Mouse (Mus musculus): ENCODE results near the gene Tysnd1. TPM values are rescaled to one million over a fixed set of nuclear protein-coding genes. Genes with fewer than 3 reads are reported as not detected.

The Tysnd1 gene
- polyA plus RNA-seq (2015; fragmentation: Nextera tagmentation; extraction: Ambion mirVana), result 19.1 and 19.2 TPM in 2 replicates

GRCm38 (mm10) chr10:61694870-61695670 lies at the start of gene Tysnd1:
Tysnd1 (plus strand) TSS chr10:61695514.
- peaks cover 62% of the 10 kb centered on the region for H3K36me3 ChIP-seq
- no peaks in the 10 kb centered on the region for H3K27me3 ChIP-seq (replicated peaks)
- peaks cover 17% of the 10 kb centered on the region for H3K4me1 ChIP-seq
- H3K9me3 ChIP-seq, result no peaks in the 10 kb centered on the region
- under 1% methylated on average over 42 of the region's 42 CpGs for WGBS
- peak; percentile 86 for ATAC-seq (ENCODE audit: extremely low read depth, insufficient number of reproducible peaks, low FRiP score, low TSS enrichment)
- peak within 1 kb of the TSS; percentile 98 for H3K4me3 ChIP-seq
- H3K9ac ChIP-seq, result peak within 1 kb of the TSS; percentile 88
- H3K27ac ChIP-seq (replicated peaks), result peak within 1 kb of the TSS; percentile 50; the same call in 1 of the 2 replicates
- H3K4me2 ChIP-seq, result peak within 1 kb of the TSS; percentile 100

GRCm38 (mm10) chr10:61646557-61646956 lies 48.8 kb upstream of the Tysnd1 start:
- H3K9ac ChIP-seq, result no peak overlapping the region
- peaks cover 13% of the 10 kb centered on the region for H3K4me1 ChIP-seq
- H3K27me3 ChIP-seq (replicated peaks), result no peaks in the 10 kb centered on the region
- H3K36me3 ChIP-seq, result peaks cover 1% of the 10 kb centered on the region; the same call in 1 of the 2 replicates
- WGBS, result 53% methylated on average over 7 of the region's 7 CpGs
- ATAC-seq (ENCODE audit: extremely low read depth, insufficient number of reproducible peaks, low FRiP score, low TSS enrichment), result no peak
- H3K27ac ChIP-seq (replicated peaks), result no peak overlapping the region
- H3K4me2 ChIP-seq, result no peak overlapping the region
- H3K4me3 ChIP-seq, result no peak overlapping the region
- H3K9me3 ChIP-seq, result no peaks in the 10 kb centered on the region

- H3K27ac ChIP-seq (replicated peaks), result peak within 1 kb of the TSS; percentile 75
- H3K27me3 ChIP-seq (replicated peaks), result no peaks in the 10 kb centered on the region
- H3K4me1 ChIP-seq, result peaks cover 13% of the 10 kb centered on the region
- peak within 1 kb of the TSS; percentile 89 for H3K9ac ChIP-seq
- 2% methylated on average over 47 of the region's 50 CpGs for WGBS
- H3K36me3 ChIP-seq, result peaks cover 15% of the 10 kb centered on the region
- peak within 1 kb of the TSS; percentile 78 for H3K4me3 ChIP-seq
- peak within 1 kb of the TSS; percentile 96 for H3K4me2 ChIP-seq
- no peaks in the 10 kb centered on the region for H3K9me3 ChIP-seq
- peak; percentile 98 for ATAC-seq (ENCODE audit: extremely low read depth, insufficient number of reproducible peaks, low FRiP score, low TSS enrichment)
These were observed 47.3 kb upstream of the Tysnd1 start, which contains the start of gene Ppa1 for GRCm38 (mm10) chr10:61647790-61648736. Ppa1 (plus strand) TSS chr10:61648552.

- Histone ChIP-seq H3K27me3 (replicated peaks) (no peaks in the 10 kb centered on the region), H3K4me3 (peak overlapping the region; percentile 78), H3K4me2 (peak overlapping the region; percentile 96), H3K27ac (replicated peaks) (peak overlapping the region; percentile 75), H3K4me1 (peaks cover 13% of the 10 kb centered on the region), H3K9me3 (no peaks in the 10 kb centered on the region), H3K9ac (peak overlapping the region; percentile 89), H3K36me3 (peaks cover 24% of the 10 kb centered on the region)
- ATAC-seq (ENCODE audit: extremely low read depth, insufficient number of reproducible peaks, low FRiP score, low TSS enrichment), result peak; percentile 54; the same call in 1 of the 2 replicates
- WGBS, result 1% methylated on average over 49 of the region's 49 CpGs
These were observed 46.3 kb upstream of the Tysnd1 start for GRCm38 (mm10) chr10:61648737-61649645.

- 90% methylated on average over 4 of the region's 4 CpGs for WGBS
- ATAC-seq (ENCODE audit: extremely low read depth, insufficient number of reproducible peaks, low FRiP score, low TSS enrichment), result no peak
These were observed 41.2 kb upstream of the Tysnd1 start for GRCm38 (mm10) chr10:61654105-61654504.

GRCm38 (mm10) chr10:61654691-61655090 lies 40.6 kb upstream of the Tysnd1 start:
- no peaks in the 10 kb centered on the region for H3K27me3 ChIP-seq (replicated peaks)
- H3K4me3 ChIP-seq, result no peak overlapping the region
- no peak overlapping the region for H3K27ac ChIP-seq (replicated peaks)
- no peaks in the 10 kb centered on the region for H3K9me3 ChIP-seq
- no peak overlapping the region for H3K4me2 ChIP-seq
- no peaks in the 10 kb centered on the region for H3K4me1 ChIP-seq
- ATAC-seq (ENCODE audit: extremely low read depth, insufficient number of reproducible peaks, low FRiP score, low TSS enrichment), result no peak
- H3K9ac ChIP-seq, result no peak overlapping the region
- peaks cover 45% of the 10 kb centered on the region for H3K36me3 ChIP-seq
- WGBS, result 83% methylated on average over 7 of the region's 7 CpGs

More at GRCm38 (mm10) chr10:61654105-61654504, 41.2 kb upstream of the Tysnd1 start:
- Histone ChIP-seq H3K27ac (replicated peaks) (no peak overlapping the region), H3K27me3 (replicated peaks) (no peaks in the 10 kb centered on the region), H3K9ac (no peak overlapping the region), H3K4me3 (no peak overlapping the region), H3K9me3 (no peaks in the 10 kb centered on the region), H3K36me3 (peaks cover 39% of the 10 kb centered on the region), H3K4me1 (peaks cover 5% of the 10 kb centered on the region), H3K4me2 (no peak overlapping the region)

- peaks cover 50% of the 10 kb centered on the region for H3K36me3 ChIP-seq
- ATAC-seq (ENCODE audit: extremely low read depth, insufficient number of reproducible peaks, low FRiP score, low TSS enrichment), result no peak
- H3K27me3 ChIP-seq (replicated peaks), result no peaks in the 10 kb centered on the region
- H3K9me3 ChIP-seq, result no peaks in the 10 kb centered on the region
- H3K9ac ChIP-seq, result no peak overlapping the region
- no peaks in the 10 kb centered on the region for H3K4me1 ChIP-seq
- H3K4me3 ChIP-seq, result no peak overlapping the region
- no peak overlapping the region for H3K4me2 ChIP-seq
- H3K27ac ChIP-seq (replicated peaks), result no peak overlapping the region
- WGBS, result 88% methylated on average over 3 of the region's 3 CpGs
These were observed 40.1 kb upstream of the Tysnd1 start for GRCm38 (mm10) chr10:61655188-61655587.

GRCm38 (mm10) chr10:61656928-61657882 lies 38.1 kb upstream of the Tysnd1 start:
- H3K4me3 ChIP-seq, result no peak overlapping the region
- H3K27me3 ChIP-seq (replicated peaks), result no peaks in the 10 kb centered on the region
- no peak for ATAC-seq (ENCODE audit: extremely low read depth, insufficient number of reproducible peaks, low FRiP score, low TSS enrichment)
- no peak overlapping the region for H3K9ac ChIP-seq
- H3K36me3 ChIP-seq, result peaks cover 61% of the 10 kb centered on the region
- no peaks in the 10 kb centered on the region for H3K9me3 ChIP-seq
- peaks cover under 1% of the 10 kb centered on the region; the same call in 1 of the 2 replicates for H3K4me1 ChIP-seq
- 87% methylated on average over 18 of the region's 18 CpGs for WGBS
- no peak overlapping the region for H3K4me2 ChIP-seq
- H3K27ac ChIP-seq (replicated peaks), result no peak overlapping the region

GRCm38 (mm10) chr10:61657985-61658384 lies 37.3 kb upstream of the Tysnd1 start:
- H3K27ac ChIP-seq (replicated peaks), result no peak overlapping the region
- H3K4me3 ChIP-seq, result no peak overlapping the region
- H3K27me3 ChIP-seq (replicated peaks), result no peaks in the 10 kb centered on the region
- H3K9me3 ChIP-seq, result no peaks in the 10 kb centered on the region
- peaks cover 8% of the 10 kb centered on the region; the same call in 1 of the 2 replicates for H3K4me1 ChIP-seq
- ATAC-seq (ENCODE audit: extremely low read depth, insufficient number of reproducible peaks, low FRiP score, low TSS enrichment), result no peak
- no peak overlapping the region for H3K9ac ChIP-seq
- WGBS, result 27% methylated on average over 4 of the region's 4 CpGs
- H3K36me3 ChIP-seq, result peaks cover 62% of the 10 kb centered on the region
- H3K4me2 ChIP-seq, result no peak overlapping the region

Data from heart, embryonic 13.5 days (tissue).